Mouse (Mus musculus) forebrain, embryonic 10.5 days (tissue): ENCODE measurements around the gene Nmur1. TPM values are rescaled to one million over a fixed set of nuclear protein-coding genes. Genes with fewer than 3 reads are reported as not detected.

ENCODE experiments used
- DNase-seq: peaks from one replicate; pipeline ENCODE4 v3.0.0-alpha.2; 2017; ENCODE audit warnings: low spot score; ENCODE audit errors: extremely low spot score
- H3K27ac ChIP-seq: fragments of 300-500 bp; sonication (generic); 2 replicates; pipeline ENCODE4 v1.5.1; 2016; ENCODE audit warnings: mild to moderate bottlenecking
- H3K27me3 ChIP-seq: fragments of 300-500 bp; sonication (generic); 2 replicates; pipeline ENCODE4 v1.6.1; 2016; ENCODE audit warnings: mild to moderate bottlenecking; ENCODE audit not compliant: poor library complexity, severe bottlenecking
- H3K36me3 ChIP-seq: fragments of 300-500 bp; sonication (generic); replicated peaks from 2 replicates; pipeline ENCODE4 v1.6.1; 2016; ENCODE audit warnings: mild to moderate bottlenecking, moderate library complexity
- H3K4me1 ChIP-seq: fragments of 300-500 bp; sonication (generic); 2 replicates; pipeline ENCODE4 v1.6.1; 2016
- H3K4me3 ChIP-seq: fragments of 300-500 bp; sonication (generic); 2 replicates; pipeline ENCODE4 v1.5.1; 2016; ENCODE audit warnings: mild to moderate bottlenecking, moderate library complexity
- H3K9me3 ChIP-seq: fragments of 300-500 bp; sonication (generic); 2 replicates; pipeline ENCODE4 v1.6.1; 2016; ENCODE audit warnings: mild to moderate bottlenecking, moderate library complexity
- WGBS: fragments of 180-500 bp; shearing (Covaris S2); methylation state at CpG from one replicate; pipeline ENCODE4 v1.1.7; 2016; 5-methylcytosine and 5-hydroxymethylcytosine counted together
- polyA plus RNA-seq: library from polyadenylated mRNA; unstranded; fragments of >200 nt; fragmentation: Nextera tagmentation; extraction: Ambion mirVana; gene quantifications from 2 replicates; pipeline ENCODE4 v1.2.1, GENCODE M21; 2016

Gene Nmur1
- polyA plus RNA-seq, 1 experiment from 2014 or later = 0.27 TPM

DNA sequence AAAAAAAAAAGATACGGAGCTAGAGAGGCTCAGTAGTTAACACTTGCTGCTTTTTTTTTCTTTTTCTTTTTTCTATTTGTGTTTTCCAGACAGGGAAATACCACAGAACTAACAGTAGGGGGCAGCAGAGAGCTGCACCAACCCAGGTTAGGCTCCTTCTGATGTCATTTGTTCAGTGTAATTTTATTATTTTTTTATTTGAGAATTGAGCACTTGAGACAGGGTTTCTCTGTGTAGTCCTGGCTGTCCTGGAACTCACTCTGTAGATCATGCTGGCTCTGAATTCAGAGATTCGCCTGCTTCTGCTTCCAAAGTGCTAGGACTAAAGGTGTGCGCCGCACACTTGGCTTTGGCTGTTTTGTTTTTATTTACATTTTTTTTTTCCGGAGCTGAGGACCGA, 9.7 kb downstream of the Nmur1 start:
- 66% methylated on average over 6 of the region's 6 CpGs for WGBS
- Histone ChIP-seq H3K4me1 (peaks cover 17% of the 10 kb centered on the region), H3K27me3 (no peaks in the 10 kb centered on the region), H3K4me3 (no peak overlapping the region), H3K36me3 (no peaks in the 10 kb centered on the region), H3K27ac (no peak overlapping the region), H3K9me3 (no peaks in the 10 kb centered on the region)
- no peak for DNase-seq

DNA sequence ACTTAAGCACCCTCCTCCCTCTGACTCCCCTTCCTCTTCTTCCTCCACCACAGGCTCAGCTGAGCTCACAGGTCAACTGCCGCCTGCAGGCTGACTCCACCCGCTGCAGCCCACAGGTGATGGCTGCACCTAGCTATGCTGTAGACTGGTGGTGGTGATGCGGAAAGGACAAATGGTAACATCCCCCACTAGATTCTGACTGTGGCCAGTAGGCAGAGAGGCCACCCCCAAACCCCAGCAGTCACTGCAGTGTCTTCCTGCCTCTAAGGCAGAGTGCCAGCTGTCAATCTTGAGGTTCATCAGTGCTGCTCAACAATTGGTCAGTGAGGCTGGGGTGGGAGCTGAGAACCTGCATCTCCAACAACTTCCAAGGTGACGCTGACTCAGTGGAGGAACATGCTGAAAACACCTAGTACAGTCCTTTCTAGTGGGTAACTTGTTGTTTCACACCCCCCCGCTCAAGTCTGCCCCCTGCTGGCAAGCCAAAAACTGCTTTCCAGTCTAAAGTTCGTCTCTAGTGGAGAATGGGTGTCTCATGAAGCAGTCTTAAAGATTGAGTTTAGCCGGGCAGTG, 10.3 kb downstream of the Nmur1 start:
- H3K9me3 ChIP-seq = no peaks in the 10 kb centered on the region
- WGBS = 71% methylated on average over 7 of the region's 7 CpGs
- no peaks in the 10 kb centered on the region for H3K36me3 ChIP-seq
- no peak for DNase-seq
- peaks cover 11% of the 10 kb centered on the region for H3K4me1 ChIP-seq
- no peaks in the 10 kb centered on the region for H3K27me3 ChIP-seq
- H3K4me3 ChIP-seq = no peak overlapping the region
- H3K27ac ChIP-seq = no peak overlapping the region

DNA sequence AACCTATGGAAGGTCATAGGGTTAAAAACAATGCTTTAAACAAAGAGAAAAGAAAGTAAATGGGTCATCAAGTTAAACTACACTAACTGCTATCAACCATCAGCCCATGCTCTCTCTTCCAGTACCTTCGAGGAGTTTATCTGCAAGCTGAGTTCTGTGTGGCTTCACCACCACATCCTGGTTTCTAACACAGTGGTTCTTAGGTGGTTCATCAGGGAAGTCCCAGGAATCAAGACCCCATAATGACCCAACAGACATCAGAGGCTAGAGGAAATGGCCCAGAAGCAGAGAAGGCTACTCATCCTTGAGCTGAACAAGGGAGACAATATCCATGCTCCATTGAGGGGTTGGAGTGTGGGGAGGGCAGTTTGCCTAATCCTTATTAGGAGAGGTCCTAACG, 10.9 kb downstream of the Nmur1 start:
- H3K4me3 ChIP-seq = no peak overlapping the region
- 71% methylated on average over 2 of the region's 2 CpGs for WGBS

DNA sequence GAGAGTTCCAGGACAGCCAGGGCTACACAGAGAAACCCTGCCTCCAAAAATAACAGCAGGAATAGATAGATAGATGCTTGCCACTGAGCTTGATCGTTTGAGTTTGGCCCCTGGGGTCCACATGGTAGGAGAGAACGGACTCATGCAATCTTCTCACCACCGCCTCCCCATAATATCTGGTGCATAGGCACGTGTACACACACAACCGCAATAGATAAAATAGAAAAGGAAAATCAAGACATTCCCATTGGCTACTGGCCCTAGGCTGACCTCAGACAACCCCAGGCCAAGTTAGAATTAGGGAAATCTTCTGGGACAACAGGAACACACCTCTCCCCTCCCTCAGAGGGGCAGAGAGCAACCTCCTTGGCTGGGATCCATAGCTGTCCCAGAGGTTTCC, 11.3 kb downstream of the Nmur1 start:
- H3K4me1 ChIP-seq = peaks cover 7% of the 10 kb centered on the region; the same call in 1 of the 2 replicates
- no peak overlapping the region for H3K4me3 ChIP-seq
- H3K27me3 ChIP-seq = no peaks in the 10 kb centered on the region
- DNase-seq = no peak
- no peaks in the 10 kb centered on the region for H3K9me3 ChIP-seq
- WGBS = 87% methylated on average over 5 of the region's 5 CpGs
- H3K36me3 ChIP-seq = no peaks in the 10 kb centered on the region
- no peak overlapping the region for H3K27ac ChIP-seq

More for the DNA sequence above, 10.9 kb downstream of the Nmur1 start:
- Histone ChIP-seq H3K36me3 (no peaks in the 10 kb centered on the region), H3K27me3 (no peaks in the 10 kb centered on the region), H3K27ac (no peak overlapping the region), H3K4me1 (peaks cover 10% of the 10 kb centered on the region; the same call in 1 of the 2 replicates), H3K9me3 (no peaks in the 10 kb centered on the region)
- no peak for DNase-seq

DNA sequence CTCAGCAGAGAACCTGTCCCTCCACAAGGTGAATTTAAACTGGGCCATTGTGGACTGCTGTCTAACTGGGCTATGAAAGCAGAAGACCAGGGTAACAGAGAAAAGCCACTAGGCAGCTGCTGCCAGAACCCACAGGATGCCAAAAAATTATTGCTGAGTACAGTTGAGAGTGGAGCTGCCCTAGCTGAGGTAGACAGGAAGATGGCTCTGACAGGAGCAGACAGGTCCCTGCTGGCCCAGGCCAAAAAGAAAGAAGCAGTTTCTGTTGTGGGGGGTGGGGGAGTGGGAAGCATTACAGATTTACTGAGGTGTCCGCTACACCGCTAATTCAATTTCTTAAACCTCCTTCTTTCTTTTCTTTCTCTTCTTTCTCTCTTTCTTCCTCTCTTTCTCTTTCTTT, 16.6 kb downstream of the Nmur1 start:
- 89% methylated on average over 2 of the region's 2 CpGs for WGBS
- no peak overlapping the region for H3K27ac ChIP-seq
- no peak overlapping the region for H3K4me3 ChIP-seq
- DNase-seq = no peak
- H3K36me3 ChIP-seq = no peaks in the 10 kb centered on the region
- H3K27me3 ChIP-seq = no peaks in the 10 kb centered on the region
- no peaks in the 10 kb centered on the region; the same call in 1 of the 2 replicates for H3K9me3 ChIP-seq
- H3K4me1 ChIP-seq = peaks cover 4% of the 10 kb centered on the region

DNA sequence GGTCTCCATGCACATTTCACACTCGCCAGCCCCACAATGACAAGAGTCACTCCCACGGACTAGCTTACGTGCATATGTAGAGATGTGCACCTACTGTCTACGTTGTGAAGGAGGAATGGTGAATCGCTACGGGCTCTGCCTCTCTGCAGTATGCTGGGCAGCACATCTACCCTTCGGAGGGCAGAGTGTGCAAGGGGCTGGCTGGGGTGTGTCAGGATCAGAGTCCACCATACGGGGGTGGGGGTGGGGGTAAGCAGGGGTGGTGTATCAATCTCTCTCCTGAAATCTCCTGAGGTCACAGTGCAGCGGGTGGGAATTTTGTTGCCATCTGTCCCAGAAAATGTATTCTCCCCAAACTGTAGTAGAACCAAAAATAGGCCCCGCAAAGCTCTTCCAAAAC, 17.5 kb downstream of the Nmur1 start:
- no peaks in the 10 kb centered on the region for H3K36me3 ChIP-seq
- H3K27me3 ChIP-seq = no peaks in the 10 kb centered on the region
- no peak for DNase-seq
- no peak overlapping the region for H3K27ac ChIP-seq
- WGBS = 90% methylated on average over 10 of the region's 10 CpGs
- no peak overlapping the region for H3K4me3 ChIP-seq
- no peaks in the 10 kb centered on the region; the same call in 1 of the 2 replicates for H3K9me3 ChIP-seq
- H3K4me1 ChIP-seq = peaks cover 4% of the 10 kb centered on the region

DNA sequence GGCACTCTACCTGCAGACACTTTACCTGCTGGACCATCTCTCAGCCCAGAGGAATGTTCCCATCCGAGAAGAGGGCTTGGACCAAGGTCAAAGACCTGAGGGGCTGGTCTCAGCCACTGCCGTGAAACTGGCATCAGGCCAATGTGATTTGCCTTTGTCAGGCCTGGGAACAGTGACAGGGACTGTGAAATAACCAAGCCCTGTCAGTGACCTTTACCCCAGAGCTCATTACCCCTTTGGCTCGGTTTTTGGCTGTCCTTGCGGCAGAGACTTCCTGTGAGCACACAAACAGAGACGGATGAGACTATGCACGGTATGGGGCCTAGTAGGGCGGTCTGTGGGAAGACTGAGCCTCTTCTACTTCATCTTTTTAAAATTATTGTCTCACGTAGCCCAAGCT, 19.1 kb downstream of the Nmur1 start:
- WGBS = 82% methylated on average over 8 of the region's 8 CpGs
- Histone ChIP-seq H3K9me3 (no peaks in the 10 kb centered on the region; the same call in 1 of the 2 replicates), H3K4me3 (no peak overlapping the region), H3K27ac (no peak overlapping the region), H3K27me3 (no peaks in the 10 kb centered on the region), H3K36me3 (no peaks in the 10 kb centered on the region), H3K4me1 (peaks cover 4% of the 10 kb centered on the region)
- no peak for DNase-seq

DNA sequence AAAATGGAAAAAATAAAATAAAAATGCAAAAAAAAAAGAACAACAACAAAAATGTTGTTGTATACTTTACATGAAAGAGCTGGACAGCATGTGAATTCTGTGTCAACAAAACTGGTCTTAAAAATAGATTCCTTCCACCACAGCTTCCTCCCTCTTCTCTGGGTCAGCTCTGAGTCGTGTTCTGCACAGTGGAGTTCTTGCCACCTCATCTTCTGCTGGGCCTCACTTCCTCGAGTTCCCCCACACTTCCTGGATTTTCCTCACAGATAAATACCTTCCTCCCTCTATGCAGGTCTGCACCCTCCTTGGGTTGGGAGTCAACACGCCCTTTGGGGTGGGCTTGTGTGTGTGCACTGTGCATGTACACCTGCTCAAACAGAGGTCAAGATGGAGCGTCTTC, 19.7 kb downstream of the Nmur1 start:
- Histone ChIP-seq H3K27me3 (no peaks in the 10 kb centered on the region), H3K36me3 (no peaks in the 10 kb centered on the region), H3K9me3 (no peaks in the 10 kb centered on the region; the same call in 1 of the 2 replicates), H3K27ac (no peak overlapping the region), H3K4me1 (peaks cover 4% of the 10 kb centered on the region), H3K4me3 (no peak overlapping the region)
- DNase-seq = no peak
- WGBS = 76% methylated on average over 4 of the region's 4 CpGs

DNA sequence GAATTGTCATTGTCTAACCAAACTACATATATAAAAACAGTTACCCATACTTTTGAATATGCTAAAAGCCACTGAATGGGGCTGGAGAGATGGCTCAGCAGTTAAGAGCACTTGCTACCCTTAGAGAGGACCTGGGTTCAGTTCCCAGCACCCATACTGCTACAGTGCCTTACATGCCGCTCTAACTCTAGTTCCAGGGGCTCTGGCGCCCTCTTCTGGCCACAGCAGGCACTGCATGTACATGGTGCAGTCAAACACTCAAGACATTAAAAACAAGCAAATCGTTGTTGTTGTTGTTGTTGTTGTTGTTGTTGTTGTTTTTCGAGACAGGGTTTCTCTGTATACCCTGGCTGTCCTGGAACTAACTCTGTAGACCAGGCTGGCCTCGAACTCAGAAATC, 21.2 kb downstream of the Nmur1 start:
- H3K27ac ChIP-seq = no peak overlapping the region
- H3K4me1 ChIP-seq = peaks cover 7% of the 10 kb centered on the region
- H3K36me3 ChIP-seq = no peaks in the 10 kb centered on the region
- WGBS = 61% methylated on average over 5 of the region's 5 CpGs
- H3K4me3 ChIP-seq = no peak overlapping the region
- DNase-seq = no peak
- no peaks in the 10 kb centered on the region for H3K27me3 ChIP-seq
- H3K9me3 ChIP-seq = no peaks in the 10 kb centered on the region; the same call in 1 of the 2 replicates

DNA sequence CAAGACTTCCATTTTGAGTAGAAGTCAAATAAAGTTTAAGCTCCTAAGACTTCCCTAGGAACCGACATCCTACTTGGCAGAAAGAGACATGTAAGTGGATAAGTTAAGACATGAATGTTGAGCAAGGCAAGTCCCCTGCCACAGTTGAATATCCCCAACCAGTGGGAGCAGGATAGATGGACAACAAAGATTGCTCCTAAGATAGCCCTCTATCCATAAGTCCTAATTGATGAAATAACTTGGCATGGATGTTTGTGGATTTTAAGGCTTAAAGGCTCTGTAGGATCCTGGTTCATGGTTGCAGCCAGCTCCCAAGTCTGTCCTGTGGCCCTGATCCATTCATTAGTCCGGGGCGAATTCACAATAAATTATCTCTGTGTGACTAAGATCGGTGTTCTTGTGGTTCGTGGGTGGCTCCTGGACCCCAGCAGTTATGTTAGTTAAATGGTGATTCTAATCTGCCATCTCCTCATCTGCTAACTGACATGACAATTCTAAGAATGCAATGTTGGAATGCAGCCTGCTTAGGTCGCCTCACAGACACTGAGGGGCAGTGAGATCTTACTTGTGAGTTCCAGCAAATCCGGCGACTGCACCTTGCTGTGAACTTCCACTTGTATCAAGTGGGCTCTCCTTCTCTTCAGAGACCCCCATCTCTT, 25.8 kb downstream of the Nmur1 start:
- H3K27me3 ChIP-seq = no peaks in the 10 kb centered on the region
- H3K36me3 ChIP-seq = no peaks in the 10 kb centered on the region
- 79% methylated on average over 8 of the region's 8 CpGs for WGBS
- H3K4me1 ChIP-seq = peaks cover 17% of the 10 kb centered on the region
- H3K9me3 ChIP-seq = no peaks in the 10 kb centered on the region; the same call in 1 of the 2 replicates
- no peak for DNase-seq
- H3K27ac ChIP-seq = no peak overlapping the region
- no peak overlapping the region for H3K4me3 ChIP-seq

DNA sequence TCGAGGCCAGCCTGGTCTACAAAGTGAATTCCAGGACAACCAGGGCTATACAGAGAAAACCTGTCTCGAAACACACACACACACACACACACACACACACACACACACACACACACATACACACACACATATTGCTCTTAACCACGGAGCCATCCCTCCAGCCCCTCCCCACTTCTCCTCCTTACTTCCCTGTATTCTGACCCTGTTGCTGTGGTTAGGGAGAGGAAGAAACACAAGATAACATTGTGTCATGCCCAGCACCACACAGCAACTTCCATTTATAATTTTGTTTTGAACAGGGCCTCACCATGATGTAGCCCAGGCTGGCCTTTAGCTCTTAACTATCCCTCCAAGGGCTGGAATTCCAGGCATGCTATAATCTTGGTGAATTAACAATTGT, 26.7 kb downstream of the Nmur1 start:
- WGBS = 85% methylated on average over 3 of the region's 3 CpGs
- DNase-seq = no peak
- no peaks in the 10 kb centered on the region for H3K9me3 ChIP-seq

DNA sequence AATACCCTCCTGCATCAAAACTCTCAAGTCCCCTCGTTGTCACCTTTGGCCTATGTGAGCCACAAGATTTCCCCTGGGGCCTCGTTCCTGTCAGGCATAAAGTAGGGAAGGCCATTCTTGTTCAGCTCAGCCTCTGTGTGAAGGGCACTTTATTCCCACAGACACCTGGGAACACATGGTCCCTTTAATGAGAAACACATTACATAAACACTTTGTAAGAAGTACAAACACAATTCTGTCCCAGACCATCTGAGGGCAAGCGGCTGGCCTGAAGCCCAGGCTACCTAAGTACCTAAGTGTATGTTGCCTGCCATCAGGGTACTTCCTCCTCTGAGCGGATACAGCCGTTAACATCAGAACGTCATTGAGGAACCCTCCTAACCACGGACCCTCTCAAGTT, 27.8 kb downstream of the Nmur1 start:
- peaks cover 17% of the 10 kb centered on the region for H3K4me1 ChIP-seq
- DNase-seq = no peak
- no peaks in the 10 kb centered on the region for H3K36me3 ChIP-seq
- H3K9me3 ChIP-seq = no peaks in the 10 kb centered on the region
- WGBS = 67% methylated on average over 7 of the region's 7 CpGs
- no peaks in the 10 kb centered on the region for H3K27me3 ChIP-seq
- no peak overlapping the region for H3K27ac ChIP-seq
- no peak overlapping the region for H3K4me3 ChIP-seq

More for the DNA sequence above, 26.7 kb downstream of the Nmur1 start:
- no peak overlapping the region for H3K4me3 ChIP-seq
- H3K27me3 ChIP-seq = no peaks in the 10 kb centered on the region
- H3K36me3 ChIP-seq = no peaks in the 10 kb centered on the region
- H3K4me1 ChIP-seq = peaks cover 17% of the 10 kb centered on the region
- H3K27ac ChIP-seq = no peak overlapping the region

DNA sequence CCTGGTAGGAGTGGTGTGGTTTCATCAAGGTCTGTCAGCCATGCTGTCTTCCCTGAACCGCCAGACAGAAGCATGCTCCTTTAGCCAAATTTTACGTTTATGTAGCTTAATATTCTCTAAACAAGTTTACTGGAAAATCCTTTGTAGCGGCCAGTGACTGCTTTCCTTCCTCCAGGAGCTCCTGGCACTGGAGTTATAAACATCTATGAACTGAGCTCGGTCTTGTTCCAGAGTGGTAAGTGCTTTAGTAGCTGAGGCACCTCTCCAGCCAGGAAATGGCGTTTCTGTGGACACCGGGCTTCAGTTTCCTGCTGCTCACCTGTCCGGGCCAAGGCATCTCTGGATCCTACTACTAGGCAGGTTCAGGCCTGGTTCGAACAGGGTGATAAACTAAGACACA, 28.4 kb downstream of the Nmur1 start:
- no peak overlapping the region for H3K27ac ChIP-seq
- no peak for DNase-seq

More for the DNA sequence above, 28.4 kb downstream of the Nmur1 start:
- no peaks in the 10 kb centered on the region for H3K27me3 ChIP-seq
- WGBS = 85% methylated on average over 8 of the region's 8 CpGs
- no peak overlapping the region for H3K4me3 ChIP-seq
- H3K9me3 ChIP-seq = no peaks in the 10 kb centered on the region
- H3K36me3 ChIP-seq = no peaks in the 10 kb centered on the region
- H3K4me1 ChIP-seq = peaks cover 17% of the 10 kb centered on the region
